Mouse (Mus musculus) lung, embryonic 16.5 days (tissue): ENCODE measurements around the gene Man2b1. TPM values are rescaled to one million over a fixed set of nuclear protein-coding genes. Genes with fewer than 3 reads are reported as not detected.

Experiments used
- ATAC-seq: fragments of 200-750 bp; cut with Nextera tagmentation; 2 replicates; pipeline ENCODE4 v1.8.0; 2017; ENCODE audit warnings: low read depth, mild to moderate bottlenecking, moderate library complexity
- H3K27ac ChIP-seq: fragments of 300-500 bp; sonication (generic); 2 replicates; pipeline ENCODE4 v1.5.1; 2014; ENCODE audit warnings: mild to moderate bottlenecking, control low read depth, low read length
- H3K27me3 ChIP-seq: fragments of 300-500 bp; sonication (generic); 2 replicates; pipeline ENCODE4 v1.6.1; 2014; ENCODE audit warnings: low read depth, low read length, mixed read lengths; ENCODE audit not compliant: control insufficient read depth, insufficient read depth
- H3K36me3 ChIP-seq: fragments of 300-500 bp; sonication (generic); 2 replicates; pipeline ENCODE4 v1.6.1; 2014; ENCODE audit warnings: low read length; ENCODE audit not compliant: control insufficient read depth, insufficient read depth
- H3K4me1 ChIP-seq: fragments of 300-500 bp; sonication (generic); replicated peaks from 2 replicates; pipeline ENCODE4 v1.6.1; 2014; ENCODE audit warnings: low read length, mixed read lengths; ENCODE audit not compliant: control insufficient read depth, insufficient read depth
- H3K4me2 ChIP-seq: fragments of 300-500 bp; sonication (generic); 2 replicates; pipeline ENCODE4 v1.6.1; 2014; ENCODE audit warnings: low read depth, low read length, control low read depth
- H3K4me3 ChIP-seq: fragments of 300-500 bp; sonication (generic); 2 replicates; pipeline ENCODE4 v1.5.1; 2014; ENCODE audit warnings: mild to moderate bottlenecking, low read length, control low read depth
- H3K9ac ChIP-seq: fragments of 300-500 bp; sonication (generic); 2 replicates; pipeline ENCODE4 v1.6.1; 2014; ENCODE audit warnings: low read length, control low read depth
- H3K9me3 ChIP-seq: fragments of 300-500 bp; sonication (generic); 2 replicates; pipeline ENCODE4 v1.6.1; 2016; ENCODE audit warnings: low read length; ENCODE audit not compliant: control insufficient read depth
- WGBS: fragments of 180-500 bp; shearing (Covaris S2); extraction: QIAGEN DNeasy Blood & Tissue Kit; methylation state at CpG from one replicate; pipeline ENCODE4 v1.1.7; 2014; 5-methylcytosine and 5-hydroxymethylcytosine counted together
- polyA plus RNA-seq: library from polyadenylated mRNA; unstranded; fragments of >200 nt; fragmentation: Nextera tagmentation; extraction: Ambion mirVana; gene quantifications from 2 replicates; pipeline ENCODE4 v1.2.1, GENCODE M21; 2015

Gene Man2b1
- polyA plus RNA-seq, 1 experiment from 2014 or later: 44.6 TPM

GRCm38 (mm10) chr8:85037681-85038531 is 45.2 kb upstream of the Man2b1 start:
- Histone ChIP-seq H3K36me3 (peaks cover 17% of the 10 kb centered on the region), H3K4me3 (peak overlapping the region; percentile 83), H3K27me3 (no peaks in the 10 kb centered on the region), H3K9ac (peak overlapping the region; percentile 94), H3K9me3 (no peaks in the 10 kb centered on the region), H3K4me2 (peak overlapping the region; percentile 81), H3K4me1 (peaks cover 15% of the 10 kb centered on the region), H3K27ac (peak overlapping the region; percentile 100)
- under 1% methylated on average over 52 of the region's 57 CpGs for WGBS
- peak; percentile 3; the same call in 1 of the 2 replicates for ATAC-seq

GRCm38 (mm10) chr8:85043619-85044018 is 39.5 kb upstream of the Man2b1 start:
- H3K9ac ChIP-seq: no peak overlapping the region
- WGBS: 91% methylated on average over 6 of the region's 6 CpGs
- no peak overlapping the region for H3K4me2 ChIP-seq
- H3K27me3 ChIP-seq: no peaks in the 10 kb centered on the region
- no peak for ATAC-seq
- H3K4me1 ChIP-seq: peaks cover 3% of the 10 kb centered on the region
- no peak overlapping the region for H3K4me3 ChIP-seq
- no peak overlapping the region for H3K27ac ChIP-seq
- H3K36me3 ChIP-seq: peaks cover 64% of the 10 kb centered on the region
- H3K9me3 ChIP-seq: no peaks in the 10 kb centered on the region

- Histone ChIP-seq H3K4me1 (no peaks in the 10 kb centered on the region; the same call in 1 of the 2 replicates), H3K27ac (no peak overlapping the region), H3K36me3 (peaks cover 37% of the 10 kb centered on the region), H3K9ac (no peak overlapping the region), H3K4me3 (no peak overlapping the region), H3K27me3 (no peaks in the 10 kb centered on the region), H3K9me3 (no peaks in the 10 kb centered on the region), H3K4me2 (no peak overlapping the region)
- ATAC-seq: no peak
- WGBS: 76% methylated on average over 7 of the region's 7 CpGs
Observed at GRCm38 (mm10) chr8:85057367-85057766, 25.7 kb upstream of the Man2b1 start.

- Histone ChIP-seq H3K27me3 (no peaks in the 10 kb centered on the region), H3K27ac (no peak within 1 kb of the TSS), H3K4me3 (peak within 1 kb of the TSS; percentile 83), H3K9me3 (no peaks in the 10 kb centered on the region), H3K4me2 (peak within 1 kb of the TSS; percentile 87), H3K36me3 (peaks cover 14% of the 10 kb centered on the region), H3K9ac (peak within 1 kb of the TSS; percentile 77), H3K4me1 (no peaks in the 10 kb centered on the region; the same call in 1 of the 2 replicates)
- under 1% methylated on average over 52 of the region's 53 CpGs for WGBS
- ATAC-seq: peak; percentile 88
Observed at GRCm38 (mm10) chr8:85059879-85060616, 23.0 kb upstream of the Man2b1 start, which contains the start of gene Fbxw9. Gene Fbxw9 (plus strand): TSS chr8:85060055.

GRCm38 (mm10) chr8:85062603-85063002 is 20.5 kb upstream of the Man2b1 start:
- Histone ChIP-seq H3K9ac (no peak overlapping the region), H3K36me3 (peaks cover 4% of the 10 kb centered on the region), H3K4me2 (no peak overlapping the region), H3K4me3 (no peak overlapping the region), H3K4me1 (no peaks in the 10 kb centered on the region; the same call in 1 of the 2 replicates), H3K9me3 (no peaks in the 10 kb centered on the region), H3K27ac (no peak overlapping the region), H3K27me3 (no peaks in the 10 kb centered on the region)
- 94% methylated on average over 4 of the region's 4 CpGs for WGBS
- ATAC-seq: no peak

GRCm38 (mm10) chr8:85065213-85065612 is 17.9 kb upstream of the Man2b1 start:
- Histone ChIP-seq H3K27ac (no peak overlapping the region), H3K4me1 (no peaks in the 10 kb centered on the region; the same call in 1 of the 2 replicates), H3K9ac (no peak overlapping the region), H3K4me3 (no peak overlapping the region), H3K4me2 (no peak overlapping the region), H3K36me3 (peaks cover 4% of the 10 kb centered on the region), H3K27me3 (no peaks in the 10 kb centered on the region), H3K9me3 (no peaks in the 10 kb centered on the region)
- no peak for ATAC-seq
- 29% methylated on average over 2 of the region's 2 CpGs for WGBS

- H3K9me3 ChIP-seq: no peaks in the 10 kb centered on the region
- no peak overlapping the region for H3K4me2 ChIP-seq
- peaks cover 8% of the 10 kb centered on the region for H3K4me1 ChIP-seq
- H3K4me3 ChIP-seq: no peak overlapping the region
- ATAC-seq: no peak
- H3K27me3 ChIP-seq: no peaks in the 10 kb centered on the region
- 92% methylated on average over 2 of the region's 2 CpGs for WGBS
- no peak overlapping the region for H3K27ac ChIP-seq
- H3K36me3 ChIP-seq: peaks cover 4% of the 10 kb centered on the region
- H3K9ac ChIP-seq: no peak overlapping the region
Observed at GRCm38 (mm10) chr8:85067155-85067554, 15.9 kb upstream of the Man2b1 start.

- Histone ChIP-seq H3K4me1 (peaks cover 12% of the 10 kb centered on the region), H3K27me3 (no peaks in the 10 kb centered on the region), H3K4me3 (no peak within 1 kb of the TSS), H3K9me3 (no peaks in the 10 kb centered on the region), H3K36me3 (peaks cover 4% of the 10 kb centered on the region), H3K27ac (no peak within 1 kb of the TSS), H3K9ac (no peak within 1 kb of the TSS), H3K4me2 (no peak within 1 kb of the TSS)
- ATAC-seq: no peak
Observed at GRCm38 (mm10) chr8:85067982-85068381, 15.1 kb upstream of the Man2b1 start, which contains the start of gene Gm5741. Gene Gm5741 (minus strand): TSS chr8:85067982.

GRCm38 (mm10) chr8:85071041-85071440 is 12.0 kb upstream of the Man2b1 start:
- H3K27me3 ChIP-seq: no peaks in the 10 kb centered on the region
- H3K4me3 ChIP-seq: peak overlapping the region; percentile 99
- ATAC-seq: no peak
- H3K4me1 ChIP-seq: peaks cover 12% of the 10 kb centered on the region
- H3K27ac ChIP-seq: peak overlapping the region; percentile 98
- peaks cover 15% of the 10 kb centered on the region for H3K36me3 ChIP-seq
- H3K9me3 ChIP-seq: no peaks in the 10 kb centered on the region
- 64% methylated on average over 5 of the region's 5 CpGs for WGBS
- peak overlapping the region; percentile 95 for H3K9ac ChIP-seq
- peak overlapping the region; percentile 82 for H3K4me2 ChIP-seq
